Mouse (Mus musculus): Measurements from ENCODE around the gene Wnt10b.

Wnt10b gene

DNA sequence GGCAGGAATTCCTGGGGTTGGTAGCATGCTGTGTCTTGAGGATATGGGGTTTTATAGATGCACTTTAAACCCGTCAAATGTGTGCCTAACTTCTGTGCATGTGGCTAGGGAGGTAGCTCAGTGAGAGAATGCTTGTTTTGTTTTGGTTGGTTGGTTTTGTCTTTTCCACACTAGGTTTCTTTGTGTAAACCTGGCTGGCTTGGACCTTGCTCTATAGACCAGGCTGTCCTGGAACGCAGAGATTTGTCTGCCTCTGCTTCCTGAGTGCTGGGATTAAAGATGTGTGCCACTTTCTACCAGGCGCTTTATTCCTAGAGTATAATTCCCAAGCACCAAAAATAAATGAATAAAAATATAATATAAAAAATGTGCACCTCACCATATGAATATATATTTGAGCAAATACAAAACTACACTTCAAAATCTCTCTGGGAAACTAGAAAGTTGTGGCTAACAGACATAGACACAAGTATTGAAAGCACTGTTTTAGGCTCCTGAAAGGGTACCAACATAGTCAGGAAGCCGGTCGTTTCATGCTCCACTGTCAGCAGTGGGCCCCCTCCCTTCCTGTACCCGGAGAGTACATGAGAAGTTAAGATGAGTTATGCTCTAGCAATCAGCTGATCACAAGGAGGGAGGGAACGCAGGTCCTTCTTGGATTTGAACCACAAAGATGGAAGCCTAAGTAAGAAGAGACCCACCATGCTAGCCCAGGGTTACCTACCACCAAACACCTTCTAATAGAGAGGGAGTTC lies 48.0 kb downstream of the Wnt10b start:
- no peak for DNase-seq (ENCODE audit: low read depth)

GRCm38 (mm10) chr15:98728366-98728765 lies 49.6 kb downstream of the Wnt10b start:
- no peak for DNase-seq (ENCODE audit: low read depth)

- peak; percentile 53 for DNase-seq (ENCODE audit: low read depth)
Observed at GRCm38 (mm10) chr15:98727443-98728321, 50.3 kb downstream of the Wnt10b start, which contains the start of gene Fkbp11. Gene Fkbp11, minus strand, starts transcription at chr15:98728198.

DNA sequence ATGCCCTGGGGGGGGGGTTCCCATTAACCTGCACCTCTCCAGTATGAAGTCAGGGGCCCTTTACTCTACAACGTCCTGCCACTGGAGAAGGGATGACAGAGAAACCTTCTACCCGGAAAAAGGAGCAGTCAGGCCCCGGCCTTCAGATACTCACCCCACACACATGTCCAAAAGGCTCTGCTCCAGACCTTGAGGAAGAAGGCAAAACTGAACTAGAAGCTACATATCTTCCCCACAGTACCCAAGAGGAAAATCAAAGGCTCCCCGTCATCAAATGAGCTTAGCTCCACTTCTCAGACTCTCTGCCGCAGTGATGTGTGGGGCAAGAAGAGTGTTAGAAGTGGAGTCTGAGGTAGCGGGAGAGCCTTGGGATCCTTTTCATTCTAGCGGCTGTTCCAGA lies 51.2 kb downstream of the Wnt10b start:
- no peak for DNase-seq (ENCODE audit: low read depth)

DNA sequence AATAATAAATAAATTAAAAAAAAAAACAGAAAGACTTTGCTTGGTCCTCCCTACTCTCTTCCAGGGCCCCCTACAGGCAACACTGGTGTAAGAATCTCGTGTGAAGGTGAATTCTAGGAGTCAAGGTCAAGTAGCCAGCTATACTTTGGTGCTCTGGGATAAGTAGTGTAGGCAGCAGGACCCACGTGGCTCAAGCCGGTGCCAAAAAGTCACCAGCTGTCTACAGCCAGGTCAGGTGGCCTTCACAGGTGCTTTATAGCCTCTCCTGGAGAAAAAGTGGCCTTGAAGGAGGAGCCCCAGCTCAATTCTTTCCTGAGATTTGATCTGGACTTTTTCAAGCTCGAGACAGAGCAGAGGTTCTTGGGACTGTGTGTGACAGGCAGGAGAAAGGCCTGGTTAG lies 51.9 kb downstream of the Wnt10b start:
- DNase-seq (ENCODE audit: low read depth) = no peak

- DNase-seq (ENCODE audit: low read depth) = no peak
Observed at GRCm38 (mm10) chr15:98724441-98724840, 53.5 kb downstream of the Wnt10b start.

GRCm38 (mm10) chr15:98722854-98723253 lies 55.1 kb downstream of the Wnt10b start:
- DNase-seq (ENCODE audit: low read depth) = peak; percentile 60

- DNase-seq (ENCODE audit: low read depth) = no peak
Observed at GRCm38 (mm10) chr15:98722191-98722590, 55.8 kb downstream of the Wnt10b start.

All from induced T-regulatory cell, adult 2 months (primary cell).